Mouse (Mus musculus): ENCODE data around the gene Ldha.

GRCm38 (mm10) chr7:46840326-46840725, 949 bp upstream of the Ldha start:
- TF ChIP-seq POLR2A (IDR thresholded peaks at IDR 0.05; ENCODE audit: low read depth, low read length) = no peak
- TF ChIP-seq CTCF (IDR thresholded peaks at IDR 0.05; ENCODE audit: borderline replicate concordance, insufficient read depth, low read length) = no peak

Measured in embryonic fibroblast, embryonic 13.5 days (primary cell).